Mouse (Mus musculus) olfactory bulb, adult 2 months (tissue): ENCODE measurements around the gene 2510039O18Rik. TPM values are rescaled to one million over a fixed set of nuclear protein-coding genes. Genes with fewer than 3 reads are reported as not detected.

ENCODE experiments used
- H3K27ac ChIP-seq: fragments of 200-500 bp; 2 replicates; pipeline ENCODE4 v1.5.1; 2012; ENCODE audit warnings: low read depth, low read length; ENCODE audit not compliant: insufficient read depth
- H3K4me1 ChIP-seq: fragments of 200-500 bp; 2 replicates; pipeline ENCODE4 v1.6.1; 2012; ENCODE audit warnings: low read length; ENCODE audit not compliant: control insufficient read depth, insufficient read depth
- H3K4me3 ChIP-seq: fragments of 200-500 bp; 2 replicates; pipeline ENCODE4 v1.5.1; 2012; ENCODE audit warnings: mild to moderate bottlenecking, low read depth, low read length, moderate library complexity; ENCODE audit not compliant: insufficient read depth
- CTCF ChIP-seq: fragments of 200-500 bp; IDR thresholded peaks from 2 replicates; pipeline ENCODE4 v1.5.1; 2012; ENCODE audit warnings: low read depth, mild to moderate bottlenecking, low read length, moderate library complexity; ENCODE audit not compliant: insufficient read depth
- POLR2A ChIP-seq: fragments of 200-500 bp; IDR thresholded peaks from 2 replicates; pipeline ENCODE4 v1.6.1; 2012; ENCODE audit warnings: mild to moderate bottlenecking, low read depth, low read length, moderate library complexity; ENCODE audit not compliant: insufficient read depth
- WGBS: fragments of 180-500 bp; shearing (Covaris S2); methylation state at CpG from one replicate; pipeline ENCODE4 v1.1.7; 2018; 5-methylcytosine and 5-hydroxymethylcytosine counted together
- polyA plus RNA-seq: library from polyadenylated mRNA; stranded (reverse); fragments of >200 nt; gene quantifications from 2 replicates; pipeline ENCODE4 v1.2.4, GENCODE M21; 2012; ENCODE audit warnings: low replicate concordance; ENCODE audit not compliant: missing spikeins, insufficient read depth, insufficient read length

2510039O18Rik gene
- polyA plus RNA-seq, 1 experiment: not detected

GRCm38 (mm10) chr4:147906230-147906629 lies 34.5 kb upstream of the 2510039O18Rik start:
- TF ChIP-seq CTCF (no peak), POLR2A (no peak)
- WGBS: 91% methylated on average over 5 of the region's 5 CpGs

GRCm38 (mm10) chr4:147909486-147909885 lies 31.2 kb upstream of the 2510039O18Rik start:
- WGBS: 89% methylated on average over 5 of the region's 5 CpGs
- no peaks in the 10 kb centered on the region; the same call in 1 of the 2 replicates for H3K4me1 ChIP-seq
- TF ChIP-seq CTCF (no peak), POLR2A (no peak)
- H3K27ac ChIP-seq: no peak overlapping the region
- H3K4me3 ChIP-seq: no peak overlapping the region

More at GRCm38 (mm10) chr4:147906230-147906629, 34.5 kb upstream of the 2510039O18Rik start:
- Histone ChIP-seq H3K4me1 (peaks cover 9% of the 10 kb centered on the region), H3K27ac (no peak overlapping the region), H3K4me3 (no peak overlapping the region)

DNA sequence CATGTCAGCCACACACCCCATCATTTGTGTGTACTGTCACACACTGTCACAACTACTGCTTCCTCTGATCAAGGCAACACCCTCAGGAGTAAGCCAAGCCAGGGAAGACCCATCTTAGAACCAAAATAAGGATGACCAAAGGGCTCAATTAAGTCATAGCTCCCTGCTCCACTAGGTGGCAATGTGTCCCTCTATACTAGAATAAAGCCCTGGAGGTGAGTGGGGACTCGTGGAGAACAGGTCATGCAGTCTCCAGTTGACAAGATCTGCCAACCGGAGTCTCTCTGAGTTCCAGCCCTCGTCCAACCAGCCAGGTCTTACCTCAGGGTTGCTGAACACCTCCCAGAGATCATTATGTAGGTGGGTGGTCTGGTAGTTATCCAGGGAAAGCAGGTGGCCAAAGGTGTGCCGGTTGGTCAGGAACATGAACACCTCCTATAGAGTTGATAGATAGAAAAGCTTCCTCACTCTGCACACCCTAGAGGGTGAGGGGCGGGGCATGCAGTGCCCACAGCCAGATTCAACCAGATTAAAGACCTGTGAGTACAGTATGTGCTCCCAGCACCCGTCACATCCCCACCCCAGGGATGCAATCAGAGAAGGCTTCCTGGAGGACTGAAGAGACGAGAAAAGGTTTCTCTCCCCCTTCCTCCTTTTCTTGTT lies 22.1 kb upstream of the 2510039O18Rik start:
- H3K27ac ChIP-seq: no peak overlapping the region
- WGBS: 64% methylated on average over 7 of the region's 7 CpGs
- no peak overlapping the region for H3K4me3 ChIP-seq
- H3K4me1 ChIP-seq: no peaks in the 10 kb centered on the region; the same call in 1 of the 2 replicates
- TF ChIP-seq CTCF (no peak), POLR2A (no peak)

GRCm38 (mm10) chr4:147920973-147921372 lies 19.7 kb upstream of the 2510039O18Rik start:
- 44% methylated on average over 10 of the region's 10 CpGs for WGBS
- Histone ChIP-seq H3K4me3 (no peak overlapping the region), H3K27ac (no peak overlapping the region), H3K4me1 (no peaks in the 10 kb centered on the region; the same call in 1 of the 2 replicates)
- TF ChIP-seq POLR2A (no peak), CTCF (no peak)

DNA sequence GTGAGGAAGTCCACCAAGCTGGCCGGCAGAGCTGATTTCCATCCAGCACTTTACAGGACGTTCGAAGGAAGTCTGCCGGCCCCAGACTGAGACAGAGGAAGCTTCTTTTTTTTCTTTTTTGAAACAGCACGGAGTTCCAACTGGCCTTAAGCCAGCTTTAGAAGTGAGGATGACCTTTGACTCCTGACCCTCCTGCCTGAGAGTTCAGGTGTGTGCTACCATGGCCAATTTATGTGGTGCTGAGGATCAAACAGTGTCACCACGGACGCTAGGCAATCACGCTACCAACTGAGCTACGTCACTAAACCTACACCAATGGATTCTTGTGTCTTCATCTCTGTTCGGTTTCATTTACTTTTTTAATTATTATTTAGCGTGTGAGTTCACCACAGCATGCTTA lies 18.4 kb upstream of the 2510039O18Rik start:
- Histone ChIP-seq H3K4me1 (no peaks in the 10 kb centered on the region; the same call in 1 of the 2 replicates), H3K27ac (no peak overlapping the region), H3K4me3 (no peak overlapping the region)
- no peak for TF ChIP-seq CTCF
- no peak for TF ChIP-seq POLR2A
- 73% methylated on average over 11 of the region's 11 CpGs for WGBS

DNA sequence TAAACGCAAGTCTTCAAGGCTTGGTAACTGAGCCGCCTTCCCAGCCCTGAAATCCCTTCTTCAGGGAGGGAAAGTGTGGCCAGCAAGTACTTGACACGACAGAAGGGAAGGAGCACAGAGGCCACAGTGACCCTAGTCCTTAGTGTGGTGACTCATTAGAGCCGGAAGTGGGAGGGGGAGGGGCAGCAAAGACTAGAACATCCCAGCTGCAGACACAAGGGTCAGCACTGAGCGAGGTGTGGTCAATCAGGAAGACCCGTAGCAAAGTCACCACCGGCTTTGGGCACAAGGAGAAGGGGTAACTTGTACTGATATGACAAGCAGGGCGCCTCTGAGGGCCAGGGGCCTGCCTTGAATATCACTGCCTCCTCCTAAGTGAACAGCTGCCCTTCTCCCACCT lies 13.0 kb upstream of the 2510039O18Rik start:
- H3K4me1 ChIP-seq: no peaks in the 10 kb centered on the region; the same call in 1 of the 2 replicates
- no peak overlapping the region for H3K27ac ChIP-seq
- no peak overlapping the region for H3K4me3 ChIP-seq
- 67% methylated on average over 8 of the region's 8 CpGs for WGBS
- TF ChIP-seq POLR2A (no peak), CTCF (no peak)

DNA sequence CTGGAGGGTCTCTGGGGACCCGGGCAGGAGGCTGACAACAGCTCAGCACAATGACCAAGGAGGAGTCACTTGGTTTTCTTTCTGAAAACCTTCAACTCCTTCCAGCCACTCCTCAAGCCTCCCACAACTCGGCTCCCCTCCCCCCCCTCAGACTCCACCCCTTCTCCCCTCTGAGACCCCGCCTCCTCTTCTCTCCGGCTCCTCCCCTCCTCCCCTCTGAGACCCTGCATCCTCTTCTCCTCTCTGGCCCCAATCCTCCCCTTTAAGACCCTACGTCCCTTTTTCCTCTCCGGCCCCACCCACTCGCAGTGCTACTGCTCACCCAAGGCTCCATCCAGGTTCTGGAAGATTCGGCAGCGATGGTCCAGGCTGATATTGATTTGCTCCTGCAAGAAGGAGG lies 12.6 kb upstream of the 2510039O18Rik start:
- TF ChIP-seq POLR2A (no peak), CTCF (no peak)
- WGBS: 31% methylated on average over 9 of the region's 9 CpGs
- H3K27ac ChIP-seq: no peak overlapping the region

GRCm38 (mm10) chr4:147928540-147928939 lies 12.2 kb upstream of the 2510039O18Rik start:
- H3K27ac ChIP-seq: no peak overlapping the region
- TF ChIP-seq CTCF: no peak
- TF ChIP-seq POLR2A: no peak
- WGBS: 79% methylated on average over 7 of the region's 7 CpGs
- H3K4me1 ChIP-seq: no peaks in the 10 kb centered on the region
- H3K4me3 ChIP-seq: no peak overlapping the region

More for the DNA sequence above, 12.6 kb upstream of the 2510039O18Rik start:
- no peak overlapping the region for H3K4me3 ChIP-seq
- H3K4me1 ChIP-seq: no peaks in the 10 kb centered on the region

GRCm38 (mm10) chr4:147930946-147931345 lies 9.7 kb upstream of the 2510039O18Rik start:
- H3K4me3 ChIP-seq: no peak overlapping the region
- TF ChIP-seq CTCF (no peak), POLR2A (no peak)
- WGBS: 95% methylated on average over 14 of the region's 14 CpGs
- no peak overlapping the region for H3K27ac ChIP-seq
- peaks cover 1% of the 10 kb centered on the region; the same call in 1 of the 2 replicates for H3K4me1 ChIP-seq
